Mouse (Mus musculus): ENCODE results near the gene Adamts12. TPM values are rescaled to one million over a fixed set of nuclear protein-coding genes. Genes with fewer than 3 reads are reported as not detected.

The Adamts12 gene
- polyA plus RNA-seq, 1 experiment from 2014 or later, result 2.2 TPM

GRCm38 (mm10) chr15:11186711-11187110 is 122.1 kb downstream of the Adamts12 start:
- 70% methylated on average over 4 of the region's 4 CpGs for WGBS
- no peaks in the 10 kb centered on the region for H3K27me3 ChIP-seq (replicated peaks)
- H3K36me3 ChIP-seq (replicated peaks), result no peaks in the 10 kb centered on the region
- no peaks in the 10 kb centered on the region for H3K9me3 ChIP-seq
- no peak overlapping the region for H3K27ac ChIP-seq
- no peak overlapping the region for H3K4me3 ChIP-seq
- H3K4me2 ChIP-seq, result no peak overlapping the region
- H3K9ac ChIP-seq, result no peak overlapping the region
- no peaks in the 10 kb centered on the region for H3K4me1 ChIP-seq
- no peak for ATAC-seq (replicated peaks)

GRCm38 (mm10) chr15:11190447-11190846 is 125.9 kb downstream of the Adamts12 start:
- no peaks in the 10 kb centered on the region for H3K4me1 ChIP-seq
- H3K36me3 ChIP-seq (replicated peaks), result no peaks in the 10 kb centered on the region
- H3K4me3 ChIP-seq, result no peak overlapping the region
- no peaks in the 10 kb centered on the region for H3K27me3 ChIP-seq (replicated peaks)
- no peak overlapping the region for H3K27ac ChIP-seq
- H3K9ac ChIP-seq, result no peak overlapping the region
- no peaks in the 10 kb centered on the region for H3K9me3 ChIP-seq
- WGBS, result 89% methylated on average over 4 of the region's 4 CpGs
- no peak for ATAC-seq (replicated peaks)
- no peak overlapping the region for H3K4me2 ChIP-seq

- Histone ChIP-seq H3K4me2 (no peak overlapping the region), H3K36me3 (replicated peaks) (no peaks in the 10 kb centered on the region), H3K27me3 (replicated peaks) (no peaks in the 10 kb centered on the region), H3K4me3 (no peak overlapping the region), H3K9ac (no peak overlapping the region), H3K9me3 (no peaks in the 10 kb centered on the region), H3K4me1 (no peaks in the 10 kb centered on the region), H3K27ac (no peak overlapping the region)
- ATAC-seq (replicated peaks), result no peak
- WGBS, result 88% methylated on average over 2 of the region's 2 CpGs
Measured at GRCm38 (mm10) chr15:11192762-11193161, 128.2 kb downstream of the Adamts12 start.

- no peak overlapping the region for H3K27ac ChIP-seq
- 89% methylated on average over 6 of the region's 6 CpGs for WGBS
- H3K9me3 ChIP-seq, result no peaks in the 10 kb centered on the region
- no peak for ATAC-seq (replicated peaks)
- H3K9ac ChIP-seq, result no peak overlapping the region
- H3K36me3 ChIP-seq (replicated peaks), result no peaks in the 10 kb centered on the region
- H3K4me3 ChIP-seq, result no peak overlapping the region
- H3K4me2 ChIP-seq, result no peak overlapping the region
- H3K4me1 ChIP-seq, result no peaks in the 10 kb centered on the region
- H3K27me3 ChIP-seq (replicated peaks), result no peaks in the 10 kb centered on the region
Measured at GRCm38 (mm10) chr15:11197051-11197450, 132.5 kb downstream of the Adamts12 start.

- H3K36me3 ChIP-seq (replicated peaks), result no peaks in the 10 kb centered on the region
Measured at GRCm38 (mm10) chr15:11198246-11198795, 133.7 kb downstream of the Adamts12 start.

GRCm38 (mm10) chr15:11203084-11203483 is 138.5 kb downstream of the Adamts12 start:
- ATAC-seq (replicated peaks), result no peak

More at GRCm38 (mm10) chr15:11198246-11198795, 133.7 kb downstream of the Adamts12 start:
- Histone ChIP-seq H3K4me1 (no peaks in the 10 kb centered on the region), H3K27me3 (replicated peaks) (no peaks in the 10 kb centered on the region), H3K4me3 (no peak overlapping the region), H3K9me3 (no peaks in the 10 kb centered on the region), H3K27ac (no peak overlapping the region), H3K4me2 (no peak overlapping the region), H3K9ac (no peak overlapping the region)
- WGBS, result 81% methylated on average over 7 of the region's 7 CpGs
- no peak for ATAC-seq (replicated peaks)

GRCm38 (mm10) chr15:11204934-11205333 is 140.3 kb downstream of the Adamts12 start:
- 92% methylated on average over 3 of the region's 3 CpGs for WGBS
- Histone ChIP-seq H3K4me2 (no peak overlapping the region), H3K27ac (no peak overlapping the region), H3K9me3 (no peaks in the 10 kb centered on the region), H3K36me3 (replicated peaks) (no peaks in the 10 kb centered on the region), H3K4me3 (no peak overlapping the region), H3K4me1 (no peaks in the 10 kb centered on the region), H3K9ac (no peak overlapping the region), H3K27me3 (replicated peaks) (no peaks in the 10 kb centered on the region)
- no peak for ATAC-seq (replicated peaks)

More at GRCm38 (mm10) chr15:11203084-11203483, 138.5 kb downstream of the Adamts12 start:
- Histone ChIP-seq H3K4me2 (no peak overlapping the region), H3K9ac (no peak overlapping the region), H3K4me3 (no peak overlapping the region), H3K27me3 (replicated peaks) (no peaks in the 10 kb centered on the region), H3K27ac (no peak overlapping the region), H3K4me1 (no peaks in the 10 kb centered on the region), H3K36me3 (replicated peaks) (no peaks in the 10 kb centered on the region), H3K9me3 (no peaks in the 10 kb centered on the region)
- WGBS, result 84% methylated on average over 6 of the region's 6 CpGs

GRCm38 (mm10) chr15:11210976-11211375 is 146.4 kb downstream of the Adamts12 start:
- Histone ChIP-seq H3K27ac (no peak overlapping the region), H3K9ac (no peak overlapping the region), H3K27me3 (replicated peaks) (no peaks in the 10 kb centered on the region), H3K9me3 (no peaks in the 10 kb centered on the region), H3K4me1 (no peaks in the 10 kb centered on the region), H3K4me2 (no peak overlapping the region), H3K4me3 (no peak overlapping the region), H3K36me3 (replicated peaks) (no peaks in the 10 kb centered on the region)
- WGBS, result 89% methylated on average over 6 of the region's 6 CpGs
- ATAC-seq (replicated peaks), result no peak

- Histone ChIP-seq H3K27me3 (replicated peaks) (no peaks in the 10 kb centered on the region), H3K4me1 (no peaks in the 10 kb centered on the region), H3K4me2 (no peak overlapping the region), H3K9ac (no peak overlapping the region), H3K9me3 (no peaks in the 10 kb centered on the region), H3K36me3 (replicated peaks) (no peaks in the 10 kb centered on the region), H3K27ac (no peak overlapping the region), H3K4me3 (no peak overlapping the region)
- WGBS, result 87% methylated on average over 4 of the region's 4 CpGs
- no peak for ATAC-seq (replicated peaks)
Measured at GRCm38 (mm10) chr15:11233906-11234632, 169.5 kb downstream of the Adamts12 start.

- no peak overlapping the region for H3K27ac ChIP-seq
- H3K9ac ChIP-seq, result no peak overlapping the region
- no peak overlapping the region for H3K4me3 ChIP-seq
- no peak overlapping the region for H3K4me2 ChIP-seq
- no peaks in the 10 kb centered on the region for H3K4me1 ChIP-seq
- WGBS, result 86% methylated on average over 3 of the region's 3 CpGs
- no peak for ATAC-seq (replicated peaks)
- no peaks in the 10 kb centered on the region for H3K9me3 ChIP-seq
- no peaks in the 10 kb centered on the region for H3K36me3 ChIP-seq (replicated peaks)
- no peaks in the 10 kb centered on the region for H3K27me3 ChIP-seq (replicated peaks)
Measured at GRCm38 (mm10) chr15:11240406-11240805, 175.8 kb downstream of the Adamts12 start.

- no peaks in the 10 kb centered on the region for H3K36me3 ChIP-seq (replicated peaks)
- no peaks in the 10 kb centered on the region for H3K9me3 ChIP-seq
- ATAC-seq (replicated peaks), result no peak
- no peak overlapping the region for H3K4me2 ChIP-seq
- H3K27ac ChIP-seq, result no peak overlapping the region
- H3K9ac ChIP-seq, result no peak overlapping the region
- H3K4me1 ChIP-seq, result no peaks in the 10 kb centered on the region
- H3K27me3 ChIP-seq (replicated peaks), result no peaks in the 10 kb centered on the region
- no peak overlapping the region for H3K4me3 ChIP-seq
- 85% methylated on average over 2 of the region's 2 CpGs for WGBS
Measured at GRCm38 (mm10) chr15:11241288-11241687, 176.7 kb downstream of the Adamts12 start.

GRCm38 (mm10) chr15:11246402-11246801 is 181.8 kb downstream of the Adamts12 start:
- ATAC-seq (replicated peaks), result no peak
- Histone ChIP-seq H3K9ac (no peak overlapping the region), H3K4me1 (no peaks in the 10 kb centered on the region), H3K9me3 (no peaks in the 10 kb centered on the region), H3K27ac (no peak overlapping the region), H3K4me2 (no peak overlapping the region), H3K36me3 (replicated peaks) (no peaks in the 10 kb centered on the region), H3K27me3 (replicated peaks) (no peaks in the 10 kb centered on the region), H3K4me3 (no peak overlapping the region)
- WGBS, result 92% methylated on average over 1 of the region's 1 CpGs

Data from midbrain, embryonic 15.5 days (tissue).